Mouse (Mus musculus) cortical plate, adult 2 months (tissue): Measurements from ENCODE around the gene Olfr1132. TPM values are rescaled to one million over a fixed set of nuclear protein-coding genes. Genes with fewer than 3 reads are reported as not detected.
"Not testable (repeated sequence)": the region's sequence is repeated elsewhere in the genome, so short reads cannot be mapped to it uniquely, and the experiment has no call there.

Experiments used
- H3K27ac ChIP-seq: fragments of 200-500 bp; 2 replicates; pipeline ENCODE4 v1.5.1; 2012; ENCODE audit warnings: low read length, control low read depth, inconsistent platforms; ENCODE audit not compliant: insufficient read depth
- H3K4me1 ChIP-seq: fragments of 200-500 bp; 2 replicates; pipeline ENCODE4 v1.6.1; 2011; ENCODE audit warnings: low read length; ENCODE audit not compliant: control insufficient read depth, insufficient read depth
- H3K4me3 ChIP-seq: fragments of 200-500 bp; 2 replicates; pipeline ENCODE4 v1.5.1; 2011; ENCODE audit warnings: mild to moderate bottlenecking, low read length, control low read depth; ENCODE audit not compliant: insufficient read depth
- CTCF ChIP-seq: fragments of 200-500 bp; IDR thresholded peaks from 2 replicates; pipeline ENCODE4 v1.5.1; 2011; ENCODE audit warnings: mild to moderate bottlenecking, control low read depth, low read length; ENCODE audit not compliant: insufficient read depth; ENCODE audit errors: extremely low read depth
- POLR2A ChIP-seq: fragments of 200-500 bp; IDR thresholded peaks from 2 replicates; pipeline ENCODE4 v1.6.1; 2011; ENCODE audit warnings: mild to moderate bottlenecking, low read length, control low read depth; ENCODE audit not compliant: insufficient read depth; ENCODE audit errors: extremely low read depth
- polyA plus RNA-seq: library from polyadenylated mRNA; depleted of rRNA; stranded (reverse); fragments of >200 nt; gene quantifications from 2 replicates; pipeline ENCODE4 v1.2.3, GENCODE M21; 2012; rRNA removed

Olfr1132 gene
- polyA plus RNA-seq: not detected in 2 replicates

DNA sequence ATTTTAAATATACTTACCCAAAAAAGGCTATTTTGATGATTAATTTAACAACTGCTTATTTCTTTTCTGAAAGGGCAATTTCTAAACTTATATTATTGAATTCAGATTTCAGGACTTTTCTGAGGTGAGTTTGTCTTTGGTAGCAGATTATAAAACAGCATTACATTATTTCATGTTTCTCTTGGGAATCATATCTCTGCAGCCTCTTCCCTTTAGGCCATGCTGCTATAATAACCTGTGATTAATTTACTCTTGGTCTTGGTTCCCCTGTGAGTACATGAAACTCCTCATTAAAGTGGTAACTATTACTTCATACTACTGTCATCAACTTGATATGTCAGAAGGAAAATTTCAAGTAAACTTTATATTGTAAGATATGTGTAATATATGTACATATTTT lies at the start of gene Olfr1132:
Olfr1132 (minus strand) TSS at position 101 of the 400 bp plus-strand sequence.
- TF ChIP-seq CTCF (no peak), POLR2A (no peak)
- Histone ChIP-seq H3K4me1 (no peaks in the 10 kb centered on the region), H3K4me3 (no peak within 1 kb of the TSS), H3K27ac (no peak within 1 kb of the TSS)

DNA sequence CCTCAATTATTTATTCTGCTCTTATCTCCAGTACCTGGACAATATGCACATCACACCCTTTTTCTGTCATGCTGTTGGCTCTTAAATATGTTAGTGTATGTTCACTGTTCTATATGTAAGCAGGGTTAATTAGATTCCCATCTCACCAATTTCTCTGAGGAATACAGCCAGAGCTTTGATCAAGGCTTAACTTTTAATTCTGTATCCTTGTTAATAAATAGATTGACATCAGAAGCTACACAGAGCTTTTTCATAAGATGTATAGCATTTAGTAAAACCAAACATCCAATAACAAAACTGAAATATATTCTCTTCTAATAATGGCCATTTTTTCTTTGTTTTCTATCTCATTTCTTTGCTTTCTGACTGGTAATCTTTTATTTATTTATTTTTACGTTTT lies 36.2 kb upstream of the Olfr1132 start, which contains the start of gene Olfr1135:
Olfr1135 (minus strand) TSS at position 101 of the 400 bp plus-strand sequence.
- TF ChIP-seq CTCF (no peak), POLR2A (no peak)
- H3K4me3 ChIP-seq: no peak within 1 kb of the TSS
- no peaks in the 10 kb centered on the region for H3K4me1 ChIP-seq
- no peak within 1 kb of the TSS for H3K27ac ChIP-seq

DNA sequence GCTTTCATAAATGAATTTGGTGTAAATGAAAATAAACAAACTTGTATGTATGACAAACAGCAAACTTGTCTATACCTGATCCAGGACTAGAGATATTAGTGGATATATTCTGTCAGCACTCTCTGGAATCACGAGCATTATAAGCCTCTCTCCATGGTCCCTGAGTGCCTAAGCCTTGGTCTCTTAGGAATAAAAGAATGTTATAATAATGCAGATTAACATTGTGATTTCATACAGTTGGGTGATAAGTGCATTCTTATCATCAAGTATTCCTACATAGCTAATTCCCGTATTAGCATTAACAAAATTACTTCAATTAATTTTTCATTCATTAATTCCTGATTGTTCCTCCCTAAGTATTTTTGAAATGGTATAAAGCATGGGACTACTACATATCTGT lies 21.0 kb upstream of the Olfr1132 start, which contains the start of gene Olfr1134:
Olfr1134 (minus strand) TSS at position 101 of the 400 bp plus-strand sequence.
- TF ChIP-seq POLR2A (no peak), CTCF (no peak)
- Histone ChIP-seq H3K27ac (no peak within 1 kb of the TSS), H3K4me3 (no peak within 1 kb of the TSS), H3K4me1 (no peaks in the 10 kb centered on the region)

DNA sequence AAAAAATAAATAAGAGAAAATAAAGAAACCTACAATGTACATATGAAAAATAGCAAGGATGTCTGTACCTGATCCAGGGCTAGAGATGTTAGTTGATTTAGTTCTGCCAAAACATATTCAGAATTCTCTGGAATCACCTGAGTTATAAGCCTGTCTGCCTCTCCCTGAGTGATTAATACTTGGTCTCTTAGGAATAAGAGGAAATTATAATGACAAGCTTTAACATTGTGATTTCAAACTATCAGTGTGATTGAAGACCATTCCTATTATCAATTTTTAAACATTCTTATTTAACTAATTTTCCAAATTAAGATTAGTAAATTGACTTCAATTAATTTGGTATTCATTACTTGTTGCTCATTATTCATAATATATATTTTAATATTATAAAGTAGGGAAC lies 9.9 kb upstream of the Olfr1132 start, which contains the start of gene Olfr1133:
Olfr1133 (minus strand) TSS at position 101 of the 400 bp plus-strand sequence.
- Histone ChIP-seq H3K4me3 (no peak within 1 kb of the TSS), H3K4me1 (no peaks in the 10 kb centered on the region; the same call in 1 of the 2 replicates), H3K27ac (no peak within 1 kb of the TSS)
- no peak for TF ChIP-seq CTCF

DNA sequence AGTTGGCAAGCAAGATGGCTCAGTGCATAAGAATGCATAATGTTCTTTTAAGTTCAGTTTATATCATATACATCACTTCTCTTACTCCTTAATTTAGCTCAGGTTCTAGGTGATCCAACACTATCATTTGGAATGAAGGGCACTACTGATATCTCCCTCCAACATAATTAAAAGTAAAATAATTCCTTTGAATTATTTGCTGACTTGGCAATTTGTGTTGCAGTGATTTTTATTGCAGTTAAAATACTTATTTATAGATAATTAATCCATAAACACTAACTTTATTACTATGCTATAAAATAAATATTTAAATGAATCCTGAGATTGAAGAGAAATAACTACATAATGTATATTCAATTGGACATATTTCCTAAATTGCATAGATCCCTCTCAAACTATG lies 5.1 kb upstream of the Olfr1132 start:
- Histone ChIP-seq H3K4me3 (no peak overlapping the region), H3K27ac (no peak overlapping the region), H3K4me1 (no peaks in the 10 kb centered on the region; the same call in 1 of the 2 replicates)
- TF ChIP-seq CTCF (no peak), POLR2A (no peak)

DNA sequence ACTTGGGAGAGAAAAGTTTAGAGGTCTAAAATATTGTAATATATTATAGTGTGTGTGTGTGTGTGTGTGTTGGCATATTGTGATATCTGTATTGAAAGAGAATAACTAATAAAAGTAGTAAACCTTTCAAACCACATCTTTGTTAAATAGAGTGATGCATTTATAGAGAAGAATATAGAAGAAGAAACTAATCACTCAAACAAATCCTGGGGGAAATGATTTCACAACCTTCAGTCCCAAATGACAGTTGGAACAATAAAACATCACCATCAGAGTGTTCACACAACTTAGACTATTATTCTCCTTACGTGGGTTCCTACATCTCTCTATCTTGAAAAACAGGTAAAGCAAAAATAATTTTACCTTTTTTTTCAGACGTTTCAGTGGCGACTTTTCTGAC lies 10.5 kb downstream of the Olfr1132 start, which contains the start of gene Olfr1131:
Olfr1131 (plus strand) TSS at position 301 of the 400 bp plus-strand sequence.
- H3K27ac ChIP-seq: no peak within 1 kb of the TSS
- no peak for TF ChIP-seq POLR2A
- TF ChIP-seq CTCF: no peak
- H3K4me3 ChIP-seq: no peak within 1 kb of the TSS
- no peaks in the 10 kb centered on the region for H3K4me1 ChIP-seq

DNA sequence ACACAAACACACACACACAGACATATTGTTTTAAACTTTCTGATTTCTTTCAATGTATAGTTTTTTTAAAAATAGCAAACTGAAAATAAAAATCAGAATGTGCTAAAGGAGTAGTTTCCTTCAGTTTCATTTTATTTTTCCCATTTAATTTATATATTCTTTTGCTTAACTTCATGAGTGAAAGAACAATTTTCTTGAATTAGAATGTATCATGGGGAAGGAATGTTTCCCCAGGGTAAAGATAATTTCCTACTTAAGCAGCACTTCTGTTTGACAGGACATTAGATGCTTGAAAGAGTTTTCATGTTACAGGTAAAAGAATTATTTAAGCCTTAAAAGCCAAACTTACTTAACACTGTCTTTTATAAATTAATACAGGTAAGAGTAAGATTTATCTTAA lies 31.4 kb downstream of the Olfr1132 start, which contains the start of gene Olfr1130:
Olfr1130 (plus strand) TSS at position 301 of the 400 bp plus-strand sequence.
- H3K4me3 ChIP-seq, H3K27ac ChIP-seq, H3K4me1 ChIP-seq: not testable (repeated sequence)

Other genes starting within 250 kb of the Olfr1132 start
- gene Olfr1123, start 220.9 kb downstream of the Olfr1132 start, polyA plus RNA-seq: not detected in 2 replicates
- gene Olfr1124, start 207.3 kb downstream of the Olfr1132 start, polyA plus RNA-seq: not detected in 2 replicates
- gene Olfr1126, start 183.6 kb downstream of the Olfr1132 start, polyA plus RNA-seq: not detected in 2 replicates
- not detected in 2 replicates for gene Pramel7, start 140.4 kb downstream of the Olfr1132 start, polyA plus RNA-seq
- not detected in 2 replicates for gene Pramel6, start 131.0 kb downstream of the Olfr1132 start, polyA plus RNA-seq
- not detected in 2 replicates for gene Olfr153, start 105.7 kb downstream of the Olfr1132 start, polyA plus RNA-seq
- gene Olfr1128, start 92.0 kb downstream of the Olfr1132 start, polyA plus RNA-seq: not detected in 2 replicates
- gene Olfr1129, start 63.6 kb downstream of the Olfr1132 start, polyA plus RNA-seq: not detected in 2 replicates
- not detected in 2 replicates for gene Olfr1130, start 31.3 kb downstream of the Olfr1132 start, polyA plus RNA-seq
- not detected in 2 replicates for gene Olfr1131, start 10.4 kb downstream of the Olfr1132 start, polyA plus RNA-seq
- gene Olfr1133, start 9.8 kb upstream of the Olfr1132 start, polyA plus RNA-seq: not detected in 2 replicates
- gene Olfr1134, start 20.9 kb upstream of the Olfr1132 start, polyA plus RNA-seq: not detected in 2 replicates
- not detected in 2 replicates for gene Olfr1135, start 36.1 kb upstream of the Olfr1132 start, polyA plus RNA-seq
- not detected in 2 replicates for gene Olfr1136, start 56.4 kb upstream of the Olfr1132 start, polyA plus RNA-seq
- not detected in 2 replicates for gene Olfr1137, start 75.6 kb upstream of the Olfr1132 start, polyA plus RNA-seq
- gene Olfr1138, start 102.4 kb upstream of the Olfr1132 start, polyA plus RNA-seq: not detected in 2 replicates
- not detected in 2 replicates for gene Olfr1140, start 106.2 kb upstream of the Olfr1132 start, polyA plus RNA-seq
- not detected in 2 replicates for gene Olfr1141, start 116.5 kb upstream of the Olfr1132 start, polyA plus RNA-seq
- not detected in 2 replicates for gene Olfr152, start 141.9 kb upstream of the Olfr1132 start, polyA plus RNA-seq
- gene Olfr1143, start 163.1 kb upstream of the Olfr1132 start, polyA plus RNA-seq: not detected in 2 replicates
- not detected in 2 replicates for gene Olfr1145, start 172.3 kb upstream of the Olfr1132 start, polyA plus RNA-seq
- not detected in 2 replicates for gene Olfr1148, start 193.0 kb upstream of the Olfr1132 start, polyA plus RNA-seq
- gene Olfr1150-ps1, start 206.5 kb upstream of the Olfr1132 start, polyA plus RNA-seq: not detected in 2 replicates
- not detected in 2 replicates for gene Olfr1151, start 218.3 kb upstream of the Olfr1132 start, polyA plus RNA-seq
- not detected in 2 replicates for gene Olfr1152, start 229.0 kb upstream of the Olfr1132 start, polyA plus RNA-seq